Mouse (Mus musculus): ENCODE results near the gene Tmem50b.

DNA sequence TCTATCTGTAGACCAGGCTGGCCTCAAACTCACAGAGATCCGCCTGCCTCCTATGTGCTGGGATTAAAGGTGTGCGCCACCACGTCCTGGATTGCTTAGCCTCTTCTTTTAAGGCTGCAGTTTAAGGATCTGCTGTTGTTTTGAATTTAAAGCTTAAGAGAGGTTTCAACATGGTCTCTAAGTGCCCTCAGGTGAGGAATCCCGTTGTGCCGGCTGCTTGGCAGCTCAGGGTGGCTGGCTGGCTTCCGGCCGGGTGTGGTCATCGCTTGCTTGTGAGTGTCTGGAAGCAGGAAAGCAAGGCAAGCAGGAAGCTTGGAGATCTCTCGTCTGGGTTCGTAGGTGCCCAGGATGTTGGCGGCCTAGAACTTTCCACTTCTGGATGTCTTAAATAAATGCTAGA is 23.4 kb upstream of the Tmem50b start:
- TF ChIP-seq POLR2A (IDR thresholded peaks at IDR 0.05; ENCODE audit: borderline replicate concordance, extremely low read depth, insufficient read depth, insufficient read length, poor library complexity, severe bottlenecking): no peak
- TF ChIP-seq CTCF (IDR thresholded peaks at IDR 0.05; ENCODE audit: borderline replicate concordance, extremely low read depth, insufficient read depth, insufficient read length): no peak

Measured in brain, embryonic 14.5 days (tissue).